7 mouse cellular contexts compared by ENCODE assay signal in the genomic region with DNA sequence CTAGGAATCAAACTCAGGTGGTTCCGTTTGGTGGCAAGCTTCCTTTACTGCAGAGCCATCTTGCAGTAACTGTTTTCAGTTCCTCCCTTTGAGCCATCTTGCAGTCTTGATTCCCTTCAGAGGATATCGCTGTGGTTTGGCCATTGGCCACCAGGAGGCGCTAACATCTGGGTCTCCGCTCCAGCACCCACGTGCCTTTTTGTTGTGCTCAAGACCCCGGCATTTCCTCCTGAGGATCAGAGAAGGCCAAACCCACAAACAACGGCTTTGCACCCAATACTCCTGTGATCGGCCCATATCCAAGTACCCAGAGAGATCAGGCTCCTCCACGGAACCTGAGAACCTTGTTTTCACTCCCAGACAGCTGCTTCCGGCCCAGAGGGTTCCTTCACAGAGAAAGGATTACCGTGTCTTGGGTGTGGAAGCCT. TPM values are rescaled to one million over a fixed set of nuclear protein-coding genes. Genes with fewer than 3 reads are reported as not detected.
DNase-seq lines count a peak whose midpoint lies in the region; ATAC-seq and TF ChIP-seq lines count a peak whose summit lies in the region.

No protein-coding gene starts in this region.

- 13% methylated on average over 11 of the region's 11 CpGs for WGBS in intestine, embryonic 16.5 days
- WGBS in midbrain, embryonic 11.5 days: 13% methylated on average over 11 of the region's 11 CpGs
- 7% methylated on average over 11 of the region's 11 CpGs for WGBS in small intestine, adult 2 months

- no peak overlapping the region for H3K27ac ChIP-seq in intestine, embryonic 16.5 days (ENCODE audit: low read length)
- H3K27ac ChIP-seq in midbrain, embryonic 11.5 days (ENCODE audit: low read depth, low read length): no peak overlapping the region
- H3K27ac ChIP-seq in small intestine, adult 2 months (ENCODE audit: insufficient read depth, low read depth, low read length): peak overlapping the region; percentile 77

- no peaks in the 10 kb centered on the region for H3K27me3 ChIP-seq in intestine, embryonic 16.5 days (replicated peaks; ENCODE audit: control insufficient read depth, insufficient read depth, low read length)
- H3K27me3 ChIP-seq in midbrain, embryonic 11.5 days (ENCODE audit: control insufficient read depth, insufficient read depth, low read length): no peaks in the 10 kb centered on the region
- no peaks in the 10 kb centered on the region for H3K27me3 ChIP-seq in small intestine, adult 2 months (ENCODE audit: control insufficient read depth, insufficient read depth, low read length)

- ATAC-seq in intestine, embryonic 16.5 days: peak; percentile 8; the same call in 1 of the 2 replicates
- ATAC-seq in midbrain, embryonic 11.5 days (ENCODE audit: low FRiP score): peak; percentile 44; the same call in 1 of the 2 replicates

- intact Hi-C loops in left cerebral cortex, postnatal 4 days (cut with DNase I): loop anchor here (5.0 kb wide), 1 partner anchor 38 kb away; no protein-coding TSS in a partner anchor

- H3K36me3 ChIP-seq in intestine, embryonic 16.5 days (ENCODE audit: control insufficient read depth, insufficient read depth, low read length): no peaks in the 10 kb centered on the region
- H3K36me3 ChIP-seq in midbrain, embryonic 11.5 days (ENCODE audit: control insufficient read depth, insufficient read depth, low read length): no peaks in the 10 kb centered on the region
- peaks cover 11% of the 10 kb centered on the region for H3K36me3 ChIP-seq in small intestine, adult 2 months (ENCODE audit: control insufficient read depth, insufficient read depth, low read length)

- TF ChIP-seq CTCF in small intestine, adult 2 months (IDR thresholded peaks at IDR 0.05; ENCODE audit: extremely low read depth, insufficient read length, insufficient replicate concordance, low read depth, low read length): peak; percentile 99

- H3K9ac ChIP-seq in intestine, embryonic 16.5 days (ENCODE audit: low read depth, low read length): 0 out of 2 replicates have a peak overlapping the region, but pooled peaks have one; percentile 34
- H3K9ac ChIP-seq in midbrain, embryonic 11.5 days (ENCODE audit: low read length): 0 out of 2 replicates have a peak overlapping the region, but pooled peaks have one; percentile 13

- peaks cover 11% of the 10 kb centered on the region; the same call in 1 of the 2 replicates for H3K4me1 ChIP-seq in intestine, embryonic 16.5 days (ENCODE audit: control insufficient read depth, insufficient read depth, low read length)
- no peaks in the 10 kb centered on the region for H3K4me1 ChIP-seq in midbrain, embryonic 11.5 days (ENCODE audit: control insufficient read depth, insufficient read depth, low read length)
- peaks cover 25% of the 10 kb centered on the region; the same call in 1 of the 2 replicates for H3K4me1 ChIP-seq in small intestine, adult 2 months (ENCODE audit: control insufficient read depth, insufficient read depth, insufficient read length, low read length)

- H3K4me3 ChIP-seq in intestine, embryonic 16.5 days (ENCODE audit: low read length): no peak overlapping the region
- H3K4me3 ChIP-seq in midbrain, embryonic 11.5 days (ENCODE audit: low read depth, low read length): no peak overlapping the region
- H3K4me3 ChIP-seq in small intestine, adult 2 months (ENCODE audit: low read depth, low read length): peak overlapping the region; percentile 52

- H3K9me3 ChIP-seq in intestine, embryonic 16.5 days (ENCODE audit: control insufficient read depth, low read length): no peaks in the 10 kb centered on the region
- no peaks in the 10 kb centered on the region for H3K9me3 ChIP-seq in midbrain, embryonic 11.5 days (ENCODE audit: control insufficient read depth, low read length)

- TF ChIP-seq POLR2A in small intestine, adult 2 months (IDR thresholded peaks at IDR 0.05; ENCODE audit: low read depth, low read length): no peak

- DNase-seq in adrenal gland, adult 2 months: peak; percentile 88
- peak; percentile 91 for DNase-seq in embryo, embryonic 9.5 days (ENCODE audit: extremely low spot score)
- peak; percentile 79 to 90 for DNase-seq in gastrocnemius, postnatal 4 days (ENCODE audit: low spot score in 2 of 2)
- peak; percentile 87 for DNase-seq in left cerebral cortex, postnatal 4 days
- peak; percentile 100 for DNase-seq in midbrain, embryonic 11.5 days (ENCODE audit: low spot score, missing footprints)

- peak overlapping the region; percentile 37; the same call in 1 of the 2 replicates for H3K4me2 ChIP-seq in intestine, embryonic 16.5 days (ENCODE audit: low read depth, low read length)
- H3K4me2 ChIP-seq in midbrain, embryonic 11.5 days: 0 out of 2 replicates have a peak overlapping the region, but pooled peaks have one; percentile 3

RNA-seq across cellular contexts. Expression of gene Mapkapk5, which starts 18.8 kb away (rescaled TPM):
- total RNA-seq in adrenal gland, adult 2 months (2021): 10 to 100 TPM; 63.5 to 96.5 TPM
- polyA plus RNA-seq in adrenal gland, adult 2 months (2012; rRNA removed): 18.9 and 20.1 TPM in 2 replicates
- total RNA-seq in gastrocnemius, postnatal 4 days (2021): 10 to 100 TPM; 79.0 to 81.4 TPM
- 47.3 and 48.0 TPM in 2 replicates for polyA plus RNA-seq in intestine, embryonic 16.5 days (2015; fragmentation: Nextera tagmentation; extraction: Ambion mirVana)
- total RNA-seq in left cerebral cortex, postnatal 4 days (2021): 100 to 1,000 TPM in 1 of 2 experiments, 10 to 100 TPM in 1; 99.3 to 102 TPM
- polyA plus RNA-seq in midbrain, embryonic 11.5 days (2014; fragmentation: Nextera tagmentation; extraction: Ambion mirVana): 52.1 and 53.5 TPM in 2 replicates
- polyA plus RNA-seq in small intestine, adult 2 months (2012; rRNA removed): 20.4 and 36.5 TPM in 2 replicates

RNA-seq across cellular contexts. Expression of gene Adam1a, which starts 19.2 kb away (rescaled TPM):
- 1 to 10 TPM; 3.5 to 4.2 TPM for total RNA-seq in adrenal gland, adult 2 months (2021)
- polyA plus RNA-seq in adrenal gland, adult 2 months (2012; rRNA removed): 4.6 TPM in 2 replicates
- 1 to 10 TPM; 4.3 to 5.7 TPM for total RNA-seq in gastrocnemius, postnatal 4 days (2021)
- 0.81 and 1.0 TPM in 2 replicates for polyA plus RNA-seq in intestine, embryonic 16.5 days (2015; fragmentation: Nextera tagmentation; extraction: Ambion mirVana)
- 10 to 100 TPM; 17.4 to 18.2 TPM for total RNA-seq in left cerebral cortex, postnatal 4 days (2021)
- polyA plus RNA-seq in midbrain, embryonic 11.5 days (2014; fragmentation: Nextera tagmentation; extraction: Ambion mirVana): 2.2 and 3.0 TPM in 2 replicates
- 1.9 and 3.7 TPM in 2 replicates for polyA plus RNA-seq in small intestine, adult 2 months (2012; rRNA removed)

RNA-seq across cellular contexts. Expression of gene Gm42878, which starts 19.2 kb away (rescaled TPM):
- total RNA-seq in adrenal gland, adult 2 months (2021): not detected
- not detected in 2 replicates for polyA plus RNA-seq in adrenal gland, adult 2 months (2012; rRNA removed)
- not detected for total RNA-seq in gastrocnemius, postnatal 4 days (2021)
- not detected in 2 replicates for polyA plus RNA-seq in intestine, embryonic 16.5 days (2015; fragmentation: Nextera tagmentation; extraction: Ambion mirVana)
- not detected for total RNA-seq in left cerebral cortex, postnatal 4 days (2021)
- polyA plus RNA-seq in midbrain, embryonic 11.5 days (2014; fragmentation: Nextera tagmentation; extraction: Ambion mirVana): not detected in 2 replicates
- polyA plus RNA-seq in small intestine, adult 2 months (2012; rRNA removed): not detected in 2 replicates

RNA-seq across cellular contexts. Expression of gene Aldh2, which starts 29.1 kb away (rescaled TPM):
- 1,000 to 10,000 TPM; 1,066 to 2,347 TPM for total RNA-seq in adrenal gland, adult 2 months (2021)
- 3,430 and 6,143 TPM in 2 replicates for polyA plus RNA-seq in adrenal gland, adult 2 months (2012; rRNA removed)
- 100 to 1,000 TPM; 140 to 143 TPM for total RNA-seq in gastrocnemius, postnatal 4 days (2021)
- polyA plus RNA-seq in intestine, embryonic 16.5 days (2015; fragmentation: Nextera tagmentation; extraction: Ambion mirVana): 236 TPM in 2 replicates
- total RNA-seq in left cerebral cortex, postnatal 4 days (2021): 10 to 100 TPM; 87.4 to 90.9 TPM
- 53.3 and 54.9 TPM in 2 replicates for polyA plus RNA-seq in midbrain, embryonic 11.5 days (2014; fragmentation: Nextera tagmentation; extraction: Ambion mirVana)
- 308 and 324 TPM in 2 replicates for polyA plus RNA-seq in small intestine, adult 2 months (2012; rRNA removed)

RNA-seq across cellular contexts. Expression of gene Acad12, which starts 54.3 kb away (rescaled TPM):
- 10 to 100 TPM; 19.4 to 23.5 TPM for total RNA-seq in adrenal gland, adult 2 months (2021)
- 14.1 and 14.5 TPM in 2 replicates for polyA plus RNA-seq in adrenal gland, adult 2 months (2012; rRNA removed)
- 10 to 100 TPM; 10.6 to 11.5 TPM for total RNA-seq in gastrocnemius, postnatal 4 days (2021)
- 4.5 and 5.3 TPM in 2 replicates for polyA plus RNA-seq in intestine, embryonic 16.5 days (2015; fragmentation: Nextera tagmentation; extraction: Ambion mirVana)
- total RNA-seq in left cerebral cortex, postnatal 4 days (2021): 1 to 10 TPM; 3.7 TPM
- 1.5 TPM in 2 replicates for polyA plus RNA-seq in midbrain, embryonic 11.5 days (2014; fragmentation: Nextera tagmentation; extraction: Ambion mirVana)
- polyA plus RNA-seq in small intestine, adult 2 months (2012; rRNA removed): 4.4 and 6.7 TPM in 2 replicates
